Mouse (Mus musculus): Measurements from ENCODE around the gene Med29.

The Med29 gene

DNA sequence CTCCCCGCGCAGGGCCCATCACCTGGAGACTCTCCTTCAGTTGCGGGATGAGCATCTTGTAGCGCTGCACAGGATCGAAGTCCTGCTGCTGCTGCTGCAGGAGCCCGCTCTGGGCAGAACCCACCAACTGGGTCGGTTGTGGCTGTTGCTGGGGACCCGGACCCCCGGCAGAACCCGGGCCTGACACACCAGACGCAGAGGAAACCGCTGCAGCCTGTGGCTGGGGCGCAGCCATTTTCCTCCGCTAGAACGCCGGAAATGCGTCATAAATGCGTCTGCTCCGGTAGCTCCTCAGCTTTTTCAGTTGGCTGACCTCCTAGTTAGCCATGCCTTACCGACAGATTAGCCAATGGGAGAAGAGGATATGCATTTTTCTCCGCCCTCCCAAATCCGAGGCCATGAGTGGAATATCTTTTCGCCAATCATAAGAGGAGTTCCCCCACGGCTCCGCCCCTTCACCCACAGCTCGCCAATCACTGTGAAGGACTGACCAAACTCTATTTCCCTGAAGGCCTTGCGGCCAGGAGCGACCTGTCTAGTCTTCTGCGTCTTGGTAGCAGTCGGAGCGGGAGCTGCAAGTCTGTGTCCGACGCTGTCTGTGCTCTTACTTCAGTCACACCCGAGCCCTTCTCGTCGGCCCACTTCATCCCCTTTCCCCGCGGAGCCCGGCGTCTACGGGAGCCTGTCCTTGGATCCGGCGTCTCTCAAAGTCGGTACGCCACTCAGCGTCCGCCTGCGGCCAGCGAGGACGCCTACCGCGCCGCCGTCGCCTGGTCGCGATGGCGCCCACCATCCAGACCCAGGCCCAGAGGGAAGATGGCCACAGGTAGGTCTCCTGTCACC, at the start of gene Med29, which contains the start of gene Paf1:
Gene Med29 (minus strand): TSS at position 280 of the 843 bp plus-strand sequence.
Gene Paf1 (plus strand): TSS at position 523 of the 843 bp plus-strand sequence.
- DNase-seq, result peak; percentile 97 to 99

GRCm38 (mm10) chr7:28441776-28442485, 49.4 kb upstream of the Med29 start:
- no peak for DNase-seq

- peak; percentile 50 to 65 for DNase-seq
Observed at GRCm38 (mm10) chr7:28440739-28441138, 48.2 kb upstream of the Med29 start.

GRCm38 (mm10) chr7:28438771-28439170, 46.3 kb upstream of the Med29 start:
- no peak for DNase-seq

DNA sequence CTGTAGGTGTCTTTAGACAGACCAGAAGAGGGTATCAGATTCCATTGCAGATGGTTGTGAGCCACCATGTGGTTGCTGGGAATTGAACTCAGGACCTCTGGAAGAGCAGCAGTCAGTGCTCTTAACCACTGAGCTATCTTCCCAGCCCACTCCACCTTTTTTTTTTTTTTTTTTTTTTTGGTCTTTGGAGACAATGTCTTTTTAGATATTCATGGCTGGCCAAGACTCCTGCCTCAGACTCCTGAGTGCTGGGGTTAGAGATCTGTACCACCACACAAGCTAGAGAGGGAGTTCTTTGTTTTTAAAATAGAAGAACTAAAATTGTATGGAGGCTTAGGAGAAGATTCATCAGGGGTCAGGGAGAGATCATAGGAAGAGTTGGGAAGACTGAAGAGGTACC, 45.5 kb upstream of the Med29 start:
- no peak for DNase-seq

GRCm38 (mm10) chr7:28436932-28437570, 44.5 kb upstream of the Med29 start, which contains the start of gene Gmfg:
Gene Gmfg, plus strand, starts transcription at chr7:28437447.
- DNase-seq, result peak; percentile 86 to 87

DNA sequence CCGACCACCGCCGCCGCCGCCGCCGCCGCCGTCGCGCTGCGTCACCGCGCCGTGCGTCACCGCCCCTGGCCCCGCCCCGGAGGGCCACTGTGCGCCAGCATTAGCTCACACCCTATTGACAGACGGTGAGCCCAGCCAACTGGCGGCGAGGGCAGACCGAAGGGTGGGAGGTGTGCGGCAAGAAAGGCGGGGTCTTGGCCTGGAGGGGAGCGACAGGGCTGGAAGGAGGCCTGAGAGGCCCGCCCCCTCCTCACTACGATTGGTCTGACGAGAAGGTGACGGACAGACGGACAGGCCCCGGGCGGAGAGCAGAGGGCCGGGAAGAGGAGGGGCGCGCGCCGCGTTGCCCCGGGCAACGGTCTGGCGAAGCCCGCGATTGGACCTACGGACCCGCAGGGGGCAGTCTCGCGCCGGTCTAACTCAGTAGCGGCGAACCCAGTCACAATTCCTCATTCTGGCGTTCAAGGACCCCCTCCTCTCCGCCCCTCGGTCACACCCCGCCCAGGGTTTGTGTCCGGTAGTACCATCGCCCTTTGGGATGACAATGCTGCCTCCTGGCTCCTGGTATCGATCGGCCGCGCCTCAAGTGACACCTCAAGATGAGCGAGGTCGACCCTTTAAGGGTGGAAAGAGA, 43.9 kb upstream of the Med29 start:
- peak; percentile 100 for DNase-seq

- DNase-seq, result no peak
Observed at GRCm38 (mm10) chr7:28435660-28436259, 43.3 kb upstream of the Med29 start.

GRCm38 (mm10) chr7:28432252-28432651, 39.7 kb upstream of the Med29 start:
- no peak for DNase-seq

DNA sequence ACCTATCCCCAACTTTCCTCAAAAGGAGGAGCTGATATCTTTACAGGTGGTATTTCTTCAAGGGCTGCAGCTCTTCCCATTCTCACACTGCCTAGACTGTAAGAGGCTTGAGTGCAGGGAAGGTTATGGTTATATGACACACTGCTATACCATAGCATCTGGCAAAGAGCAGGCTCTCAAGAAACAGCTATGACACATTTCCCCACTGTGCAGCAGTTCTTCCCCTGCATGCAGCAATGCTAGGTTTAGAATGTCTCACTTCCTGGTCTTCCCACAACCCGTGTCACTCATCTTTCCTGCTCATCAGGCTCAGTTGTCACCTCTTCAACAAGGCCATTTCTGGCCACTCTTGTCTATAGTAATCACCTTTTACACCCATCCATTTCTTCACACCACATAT, 38.0 kb upstream of the Med29 start:
- no peak for DNase-seq

DNA sequence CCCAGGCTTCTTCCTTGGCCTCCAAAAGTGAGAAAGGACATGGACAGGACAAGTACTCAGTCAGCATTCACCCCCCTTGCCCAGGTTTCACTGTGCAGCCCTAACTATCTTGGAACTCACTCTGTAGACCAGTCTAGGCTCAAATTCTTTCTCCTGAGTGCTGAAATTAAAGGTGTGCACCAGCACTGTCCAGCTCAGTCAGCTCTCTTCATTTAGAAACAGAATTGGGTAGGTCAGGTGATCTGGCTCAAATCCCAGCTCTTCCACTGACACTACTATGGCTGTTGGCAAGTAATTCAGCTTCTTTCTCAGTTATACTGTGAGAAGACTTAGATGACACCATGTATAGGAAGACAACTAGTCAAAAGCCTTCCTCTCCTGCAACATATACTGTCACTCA, 35.2 kb upstream of the Med29 start:
- peak; percentile 46 to 50 for DNase-seq

DNA sequence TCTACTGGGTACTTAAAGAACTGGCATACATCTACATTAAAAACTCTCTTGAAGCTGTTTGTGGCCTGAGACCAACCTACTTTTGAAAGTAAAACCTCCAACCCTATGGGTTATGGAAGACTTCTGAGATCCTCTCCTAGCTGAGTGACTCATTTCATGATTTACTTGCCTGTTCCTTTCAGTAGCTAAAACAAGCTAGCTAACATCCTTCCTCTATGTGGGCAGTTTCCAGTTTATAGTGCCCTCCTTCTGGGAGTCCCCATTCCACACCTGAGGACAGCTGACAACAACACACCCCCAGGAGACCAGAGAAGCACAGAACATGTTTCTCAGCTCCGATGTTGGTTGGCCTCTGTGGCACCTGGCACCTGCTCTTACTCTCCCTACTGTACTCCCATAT, 30.5 kb upstream of the Med29 start:
- no peak for DNase-seq

GRCm38 (mm10) chr7:28419416-28419815, 26.9 kb upstream of the Med29 start:
- no peak for DNase-seq

- peak; percentile 76 to 84 for DNase-seq
Observed at GRCm38 (mm10) chr7:28418096-28418670, 25.7 kb upstream of the Med29 start.

- no peak for DNase-seq
Observed at GRCm38 (mm10) chr7:28417368-28417767, 24.9 kb upstream of the Med29 start.

GRCm38 (mm10) chr7:28412826-28413225, 20.3 kb upstream of the Med29 start:
- no peak for DNase-seq

GRCm38 (mm10) chr7:28410841-28411475, 18.4 kb upstream of the Med29 start:
- DNase-seq, result peak; percentile 69 to 81

DNA sequence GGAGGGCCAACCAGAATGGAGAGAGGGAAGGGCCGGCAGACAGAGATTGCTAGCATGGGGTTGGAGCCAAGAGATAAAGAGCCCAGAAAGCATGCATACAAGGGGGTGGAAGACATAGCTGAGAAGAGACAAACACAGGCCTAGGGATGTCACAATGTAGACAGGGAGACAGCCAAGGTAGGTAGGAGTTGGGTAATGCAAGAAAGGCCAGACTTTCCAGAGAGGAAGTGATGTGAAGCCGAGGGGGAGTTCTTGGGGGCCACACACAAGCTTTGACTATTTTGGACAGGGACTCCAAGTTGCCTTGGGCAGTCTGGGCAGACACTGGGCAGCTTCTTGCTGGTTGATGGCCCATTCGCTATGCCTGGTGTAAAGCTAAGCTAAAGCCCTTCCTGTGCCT, 9.4 kb upstream of the Med29 start:
- DNase-seq, result no peak

DNA sequence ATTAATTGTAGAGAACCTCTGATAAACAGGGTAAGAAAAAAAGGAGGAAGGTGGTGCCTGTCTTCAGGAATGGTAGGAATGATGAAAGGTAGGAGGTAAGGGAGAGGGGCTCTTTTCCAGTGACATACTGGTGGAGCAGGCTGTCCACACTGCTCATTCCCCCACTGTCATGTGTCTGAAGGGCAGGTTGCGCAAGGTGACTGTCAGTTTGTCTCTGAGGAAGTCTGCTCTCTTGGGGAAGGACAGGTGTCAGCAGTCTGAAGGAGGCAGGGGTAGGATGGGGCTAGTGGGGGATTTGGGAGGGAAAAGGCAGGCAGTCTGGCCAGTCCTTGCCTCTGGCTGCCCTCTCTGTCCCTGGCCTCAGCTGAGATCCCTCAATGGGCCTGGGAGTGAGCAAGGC, 8.5 kb upstream of the Med29 start:
- DNase-seq, result no peak

DNA sequence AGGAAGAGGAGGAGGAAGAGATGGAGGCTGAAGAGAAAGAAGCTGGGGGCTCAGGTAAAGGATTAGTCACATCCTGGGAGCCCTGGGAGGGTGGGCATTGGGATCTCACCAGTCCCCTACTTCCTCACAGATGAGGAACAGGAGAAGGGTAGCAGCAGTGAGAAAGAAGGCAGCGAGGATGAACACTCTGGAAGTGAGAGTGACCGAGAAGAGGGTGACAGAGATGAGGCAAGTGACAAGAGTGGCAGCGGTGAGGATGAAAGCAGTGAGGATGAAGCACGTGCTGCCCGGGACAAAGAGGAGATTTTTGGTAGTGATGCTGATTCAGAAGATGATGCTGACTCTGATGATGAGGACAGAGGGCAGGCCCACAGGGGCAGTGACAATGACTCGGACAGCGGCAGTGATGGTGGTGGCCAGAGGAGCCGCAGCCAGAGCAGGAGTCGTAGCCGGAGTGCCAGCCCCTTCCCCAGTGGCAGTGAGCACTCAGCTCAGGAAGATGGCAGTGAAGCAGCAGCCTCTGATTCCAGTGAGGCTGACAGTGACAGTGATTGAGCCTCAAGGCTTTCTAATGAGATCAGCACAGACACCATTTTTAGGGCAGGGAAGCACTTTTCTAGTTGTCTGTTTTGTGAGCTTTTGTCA, 6.3 kb upstream of the Med29 start:
- no peak for DNase-seq

DNA sequence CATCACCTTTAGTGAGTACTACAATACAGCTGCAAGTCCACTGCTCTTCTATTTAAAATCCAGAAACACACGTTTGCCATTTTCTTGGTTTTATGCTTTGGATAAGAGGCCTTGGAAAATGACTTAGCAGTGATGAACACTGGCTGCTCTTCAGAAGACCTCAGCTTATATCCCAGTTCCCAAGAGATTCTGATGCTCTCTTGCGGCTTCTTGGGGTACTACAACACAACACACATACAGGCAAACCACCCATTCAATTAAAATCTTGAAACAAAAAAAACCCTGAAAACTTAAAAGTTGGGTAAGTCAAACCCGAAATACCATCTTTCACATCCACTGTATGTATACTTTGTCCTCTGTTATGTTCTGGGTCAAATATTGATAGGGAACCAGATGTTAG, 5.5 kb upstream of the Med29 start:
- peak; percentile 38 to 59 for DNase-seq
